Mouse (Mus musculus) MEL (cell line): ENCODE measurements around the gene Sept8. TPM values are rescaled to one million over a fixed set of nuclear protein-coding genes. Genes with fewer than 3 reads are reported as not detected.

Experiments
- DNase-seq: peaks from one replicate; pipeline ENCODE4 v3.0.0; 2011; ENCODE audit warnings: low read depth, low spot score
- H3K27ac ChIP-seq: 2 replicates; pipeline ENCODE4 v1.5.1; 2012; ENCODE audit warnings: low read depth, mild to moderate bottlenecking, control low read depth, low read length, moderate library complexity; ENCODE audit not compliant: control insufficient read depth
- H3K27me3 ChIP-seq, 2 experiments: fragments of 150-350 bp in 1 of 2; sonication (generic) in 1 of 2; 2 replicates each; pipeline ENCODE4 v1.6.1; 2012; ENCODE audit warnings: low read length in 2 of 2, mild to moderate bottlenecking in 2 of 2, improper control_type of control experiment in 1 of 2, moderate library complexity in 1 of 2; ENCODE audit not compliant: insufficient read depth in 2 of 2, control insufficient read depth in 1 of 2
- H3K36me3 ChIP-seq, 2 experiments: 2 replicates each; pipeline ENCODE4 v1.6.1; 2012 to 2014; ENCODE audit warnings: low read length in 2 of 2, improper control_type of control experiment in 1 of 2, inconsistent platforms in 1 of 2, mild to moderate bottlenecking in 1 of 2; ENCODE audit not compliant: insufficient read depth in 2 of 2, control insufficient read depth in 1 of 2
- H3K4me1 ChIP-seq, 2 experiments: fragments of 150-350 bp in 1 of 2; sonication (generic) in 1 of 2; 2 replicates each; pipeline ENCODE4 v1.6.1; 2012; ENCODE audit warnings: low read length in 2 of 2, improper control_type of control experiment in 1 of 2, mild to moderate bottlenecking in 1 of 2; ENCODE audit not compliant: insufficient read depth in 2 of 2, control insufficient read depth in 1 of 2
- H3K4me3 ChIP-seq, 2 experiments: fragments of 150-350 bp in 1 of 2; sonication (generic) in 1 of 2; 2 replicates each; pipeline ENCODE4 v1.5.1; 2012; ENCODE audit warnings: low read depth in 2 of 2, low read length in 2 of 2, mild to moderate bottlenecking in 2 of 2, moderate library complexity in 2 of 2, control low read depth in 1 of 2, improper control_type of control experiment in 1 of 2; ENCODE audit not compliant: control insufficient read depth in 1 of 2, insufficient read depth in 1 of 2
- H3K79me2 ChIP-seq: 2 replicates; pipeline ENCODE4 v1.6.1; 2012; ENCODE audit warnings: mild to moderate bottlenecking, low read length, moderate library complexity; ENCODE audit not compliant: control insufficient read depth, poor library complexity, insufficient read depth
- H3K9ac ChIP-seq: 2 replicates; pipeline ENCODE4 v1.6.1; 2012; ENCODE audit warnings: low read depth, mild to moderate bottlenecking, control low read depth, low read length, moderate library complexity; ENCODE audit not compliant: control insufficient read depth, poor library complexity, severe bottlenecking
- H3K9me3 ChIP-seq: fragments of 150-350 bp; sonication (generic); replicated peaks from 2 replicates; pipeline ENCODE4 v1.6.1; 2012; ENCODE audit warnings: mild to moderate bottlenecking, low read length, improper control_type of control experiment, moderate library complexity; ENCODE audit not compliant: insufficient read depth
- BHLHE40 ChIP-seq: IDR thresholded peaks from 2 replicates; pipeline ENCODE4 v1.6.1; 2012; ENCODE audit warnings: low read depth, mild to moderate bottlenecking, inconsistent platforms, low read length, improper control_type of control experiment, borderline replicate concordance
- CHD1 ChIP-seq: IDR thresholded peaks from 2 replicates; pipeline ENCODE4 v1.6.1; 2012; ENCODE audit warnings: low read depth, mild to moderate bottlenecking, inconsistent platforms, low read length, improper control_type of control experiment
- CHD2 ChIP-seq: IDR thresholded peaks from 2 replicates; pipeline ENCODE4 v1.6.1; 2011; ENCODE audit warnings: low read length, improper control_type of control experiment
- ELF1 ChIP-seq: IDR thresholded peaks from 2 replicates; pipeline ENCODE4 v1.6.1; 2014; ENCODE audit warnings: low read depth, mild to moderate bottlenecking, inconsistent platforms, low read length, improper control_type of control experiment, moderate library complexity
- ETS1 ChIP-seq: IDR thresholded peaks from 2 replicates; pipeline ENCODE4 v1.6.1; 2012; ENCODE audit warnings: low read depth, mild to moderate bottlenecking, inconsistent platforms, low read length, improper control_type of control experiment, moderate library complexity
- GATA1 ChIP-seq: IDR thresholded peaks from 2 replicates; pipeline ENCODE4 v1.6.1; 2011; ENCODE audit warnings: low read depth, low read length, improper control_type of control experiment
- HCFC1 ChIP-seq: IDR thresholded peaks from 2 replicates; pipeline ENCODE4 v1.6.1; 2012; ENCODE audit warnings: low read depth, mild to moderate bottlenecking, inconsistent platforms, low read length, improper control_type of control experiment, moderate library complexity
- JUND ChIP-seq: IDR thresholded peaks from 2 replicates; pipeline ENCODE4 v1.6.1; 2011; ENCODE audit warnings: low read depth, mild to moderate bottlenecking, improper control_type of control experiment, low read length
- MEF2A ChIP-seq: IDR thresholded peaks from 2 replicates; pipeline ENCODE4 v1.6.1; 2014; ENCODE audit warnings: low read depth, mild to moderate bottlenecking, inconsistent platforms, low read length, improper control_type of control experiment; ENCODE audit not compliant: poor library complexity, insufficient replicate concordance, severe bottlenecking; ENCODE audit errors: extremely low read depth
- MXI1 ChIP-seq: IDR thresholded peaks from 2 replicates; pipeline ENCODE4 v1.6.1; 2011; ENCODE audit warnings: mild to moderate bottlenecking, low read depth, low read length, improper control_type of control experiment
- MYB ChIP-seq: IDR thresholded peaks from 2 replicates; pipeline ENCODE4 v1.6.1; 2011; ENCODE audit warnings: mild to moderate bottlenecking, low read depth, low read length, improper control_type of control experiment
- NRF1 ChIP-seq: IDR thresholded peaks from 2 replicates; pipeline ENCODE4 v1.6.1; 2014; ENCODE audit warnings: low read depth, mild to moderate bottlenecking, inconsistent platforms, low read length, improper control_type of control experiment, moderate library complexity; ENCODE audit not compliant: poor library complexity, insufficient read depth, severe bottlenecking
- POLR2A ChIP-seq, 2 experiments: IDR thresholded peaks; 2 replicates each; pipeline ENCODE4 v1.6.1; 2011 to 2012; ENCODE audit warnings: low read length in 2 of 2, mild to moderate bottlenecking in 2 of 2, control low read depth in 1 of 2, improper control_type of control experiment in 1 of 2, low read depth in 1 of 2, moderate library complexity in 1 of 2; ENCODE audit not compliant: control insufficient read depth in 1 of 2, insufficient read depth in 1 of 2, poor library complexity in 1 of 2
- POLR2AphosphoS2 ChIP-seq: IDR thresholded peaks from 2 replicates; pipeline ENCODE4 v1.6.1; 2011; ENCODE audit warnings: low read length, improper control_type of control experiment
- POLR2AphosphoS5 ChIP-seq: IDR thresholded peaks from 2 replicates; pipeline ENCODE4 v1.6.1; 2012; ENCODE audit warnings: low read depth, borderline replicate concordance, mild to moderate bottlenecking, inconsistent platforms, low read length, moderate library complexity, mixed read lengths
- RAD21 ChIP-seq: IDR thresholded peaks from 2 replicates; pipeline ENCODE4 v1.6.1; 2011; ENCODE audit warnings: mild to moderate bottlenecking, low read depth, low read length, improper control_type of control experiment
- RCOR1 ChIP-seq: IDR thresholded peaks from 2 replicates; pipeline ENCODE4 v1.6.1; 2012; ENCODE audit warnings: low read depth, mild to moderate bottlenecking, inconsistent platforms, low read length, improper control_type of control experiment
- UBTF ChIP-seq: IDR thresholded peaks from 2 replicates; pipeline ENCODE4 v1.6.1; 2012; ENCODE audit warnings: low read depth, mild to moderate bottlenecking, inconsistent platforms, low read length, improper control_type of control experiment, moderate library complexity, borderline replicate concordance; ENCODE audit not compliant: insufficient read depth
- ZKSCAN1 ChIP-seq: IDR thresholded peaks from 2 replicates; pipeline ENCODE4 v1.6.1; 2012; ENCODE audit warnings: low read depth, mild to moderate bottlenecking, inconsistent platforms, low read length, improper control_type of control experiment, moderate library complexity
- ZNF384 ChIP-seq: IDR thresholded peaks from 2 replicates; pipeline ENCODE4 v1.6.1; 2012; ENCODE audit warnings: low read depth, mild to moderate bottlenecking, inconsistent platforms, low read length, improper control_type of control experiment
- polyA plus RNA-seq, 2 experiments: library from polyadenylated mRNA; stranded (reverse) in 1 of 2; unstranded in 1 of 2; fragments of >175 nt in 1 of 2; fragments of >200 nt in 1 of 2; gene quantifications; 2 replicates each; pipeline versions ENCODE4 v1.2.1 to v1.2.4; 2012; ENCODE audit warnings: low replicate concordance in 2 of 2, low read depth in 1 of 2; ENCODE audit not compliant: insufficient read length in 2 of 2, insufficient read depth in 1 of 2, missing spikeins in 1 of 2
- total RNA-seq: library from RNA; depleted of rRNA; stranded (reverse); fragments of 300-350 nt; gene quantifications from 2 replicates; pipeline ENCODE4 v1.2.3, GENCODE M21; 2012

Sept8 gene
- total and polyA plus RNA-seq, 3 experiments = 196 to 294 (median 278) TPM

GRCm38 (mm10) chr11:53504376-53504775, 14.7 kb upstream of the Sept8 start:
- no peak for TF ChIP-seq NRF1
- no peak for TF ChIP-seq UBTF
- no peak for TF ChIP-seq ZKSCAN1
- no peak for TF ChIP-seq MEF2A
- no peak for TF ChIP-seq ZNF384
- TF ChIP-seq POLR2AphosphoS2 = no peak
- Histone ChIP-seq H3K4me3 (no peak overlapping the region), H3K27me3 (no peaks in the 10 kb centered on the region), H3K4me1 (peaks cover 6 to 10% of the 10 kb centered on the region in 2 experiments; a peak in 3 of 4 replicates), H3K9me3 (no peaks in the 10 kb centered on the region), H3K27ac (no peak overlapping the region), H3K9ac (no peak overlapping the region), H3K79me2 (no peaks in the 10 kb centered on the region), H3K36me3 (peaks cover 0 to 10% of the 10 kb centered on the region in 2 experiments; a peak in 2 of 4 replicates)
- no peak for DNase-seq

GRCm38 (mm10) chr11:53505026-53505663, 13.9 kb upstream of the Sept8 start:
- Histone ChIP-seq H3K36me3 (peaks cover 0 to 10% of the 10 kb centered on the region in 2 experiments; a peak in 2 of 4 replicates), H3K79me2 (no peaks in the 10 kb centered on the region), H3K9ac (no peak overlapping the region), H3K4me3 (no peak overlapping the region), H3K27me3 (no peaks in the 10 kb centered on the region), H3K4me1 (peaks cover 6 to 10% of the 10 kb centered on the region in 2 experiments; a peak in 3 of 4 replicates), H3K9me3 (no peaks in the 10 kb centered on the region), H3K27ac (no peak overlapping the region)
- no peak for DNase-seq
- TF ChIP-seq JUND (no peak), MYB (no peak), ZNF384 (no peak), ETS1 (no peak), HCFC1 (no peak), POLR2A (IDR thresholded peaks at IDR 0.05; ENCODE audit: control insufficient read depth in 1 of 2, insufficient read depth in 1 of 2, low read depth in 1 of 2, low read length in 2 of 2, poor library complexity in 1 of 2) (no peak), RAD21 (no peak), RCOR1 (no peak), GATA1 (no peak), ELF1 (no peak), MXI1 (no peak), POLR2AphosphoS5 (no peak), CHD2 (no peak), CHD1 (no peak), BHLHE40 (no peak)
